Mouse (Mus musculus) left cerebral cortex, adult 6 months (tissue): ENCODE data around the gene Avpi1. TPM values are rescaled to one million over a fixed set of nuclear protein-coding genes. Genes with fewer than 3 reads are reported as not detected.

Experiments
- long read RNA-seq, 2 experiments: library from polyadenylated mRNA; unstranded; transcript quantifications; one replicate each; pipeline ENCODE4 v2.0.0; 2019 to 2020
- polyA plus RNA-seq: library from polyadenylated mRNA; unstranded; fragments of <200 nt; fragmentation: Nextera tagmentation; gene quantifications from 2 replicates; pipeline ENCODE4 v1.2.3, GENCODE M21; 2021

Gene Avpi1
- 87.6 and 90.4 TPM in 2 replicates for polyA plus RNA-seq
- long read RNA-seq, experiment 1, transcript Avpi1-201 (3 exons, 1,044 nt): major isoform, 41 of 44 reads
- long read RNA-seq, experiment 1, partial matches to known transcripts: 2 of 44 reads
- long read RNA-seq, experiment 1, other reads (novel, unspliced or antisense): 1 of 44 reads
- long read RNA-seq, experiment 2, transcript Avpi1-201 (3 exons, 1,044 nt): major isoform, 100 of 106 reads
- long read RNA-seq, experiment 2, partial matches to known transcripts: 3 of 106 reads
- long read RNA-seq, experiment 2, other reads (novel, unspliced or antisense): 3 of 106 reads

DNA sequence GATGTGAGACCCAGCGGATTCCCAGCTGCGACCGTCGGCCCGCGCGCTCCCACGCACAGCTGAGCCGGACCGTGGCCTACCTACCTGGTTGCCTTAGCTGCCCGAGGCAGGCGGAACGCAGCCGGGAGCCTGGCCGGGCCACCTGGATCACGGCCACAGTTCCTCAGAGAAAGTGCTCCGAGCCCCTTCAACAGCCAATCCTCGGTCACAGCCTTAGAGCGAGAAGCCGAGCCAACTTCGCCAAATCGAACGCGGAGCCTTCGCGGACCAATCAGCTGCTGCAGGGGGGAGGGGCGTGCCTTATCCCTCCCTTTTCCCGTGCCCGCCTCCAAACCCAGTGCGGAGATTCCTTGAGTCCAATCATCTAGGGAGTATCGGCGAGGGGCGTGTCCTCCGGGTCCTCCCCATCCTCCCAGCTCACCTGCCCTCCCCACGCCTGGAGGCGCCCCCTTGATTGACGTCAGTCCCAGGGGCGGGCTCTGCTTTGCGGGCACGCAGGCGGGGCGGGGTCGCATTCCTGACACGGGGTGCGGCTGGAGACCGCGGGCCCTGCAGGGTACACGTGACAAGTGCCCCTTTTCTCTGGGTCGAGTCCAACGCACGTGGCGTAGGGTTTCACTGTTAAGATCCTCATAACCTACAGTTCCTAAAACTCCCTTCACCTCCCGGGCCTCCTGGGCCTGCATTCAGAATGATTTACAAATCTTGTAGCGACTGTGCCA is at the start of gene Avpi1:
Gene Avpi1 (minus strand): TSS at position 273 of the 722 bp plus-strand sequence.

GRCm38 (mm10) chr19:42163764-42164163 is 34.9 kb upstream of the Avpi1 start, which contains the start of gene Zfyve27:
Gene Zfyve27, plus strand, starts transcription at chr19:42163951.

GRCm38 (mm10) chr19:42147170-42147768 is 18.4 kb upstream of the Avpi1 start, which contains the start of gene Marveld1:
Gene Marveld1, plus strand, starts transcription at chr19:42147400.

DNA sequence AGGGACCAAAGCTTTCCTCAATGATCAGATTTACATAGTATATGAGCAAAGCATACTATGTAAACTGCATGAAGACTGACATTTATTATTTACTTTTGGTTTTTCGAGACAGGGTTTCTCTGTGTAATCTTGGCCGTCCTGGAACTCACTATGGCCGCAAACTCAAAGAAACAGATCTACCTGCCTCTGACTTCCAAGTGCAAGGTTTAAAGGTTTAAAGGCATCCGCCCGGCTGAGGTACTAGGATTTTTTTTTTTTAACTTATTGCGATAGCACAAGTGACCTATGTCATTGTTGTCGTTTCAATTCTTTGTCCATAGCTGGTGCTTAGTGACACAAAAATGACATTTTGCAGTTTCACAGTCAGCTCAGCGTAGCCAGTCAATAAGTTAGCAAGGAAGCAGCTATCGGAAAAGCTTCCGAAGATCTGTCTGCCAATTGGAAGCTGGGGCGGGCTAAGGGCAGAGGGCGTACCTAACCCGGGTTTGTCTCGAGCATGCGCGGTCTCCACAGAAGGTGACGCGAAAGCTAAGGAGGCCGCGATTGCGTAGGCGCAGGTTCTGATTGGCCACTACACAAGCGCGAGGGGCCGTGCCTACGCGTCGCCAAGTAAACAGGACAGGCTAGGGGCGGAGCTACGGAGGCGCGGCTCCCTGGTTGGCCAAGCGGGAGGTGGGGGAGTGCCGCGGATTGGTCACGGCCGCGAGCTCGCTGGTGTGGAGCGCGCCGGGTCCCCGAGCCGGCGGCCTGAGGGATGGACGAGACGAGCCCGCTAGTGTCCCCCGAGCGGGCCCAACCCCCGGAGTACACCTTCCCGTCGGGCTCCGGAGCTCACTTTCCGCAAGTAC is 38.9 kb downstream of the Avpi1 start, which contains the start of gene Pi4k2a:
Gene Pi4k2a (plus strand): TSS at position 723 of the 848 bp plus-strand sequence.

GRCm38 (mm10) chr19:42086166-42086565 is 42.7 kb downstream of the Avpi1 start, which contains the start of gene Morn4:
Gene Morn4, minus strand, starts transcription at chr19:42086357.

Other genes with a start within 250 kb of the Avpi1 start
- 9.4 and 10.5 TPM in 2 replicates for gene Rrp12, start 232.9 kb downstream of the Avpi1 start, polyA plus RNA-seq
- gene Pgam1, start 217.1 kb downstream of the Avpi1 start, polyA plus RNA-seq: 796 and 831 TPM in 2 replicates
- 47.8 and 54.7 TPM in 2 replicates for gene Exosc1, start 195.6 kb downstream of the Avpi1 start, polyA plus RNA-seq
- 33.6 and 40.0 TPM in 2 replicates for gene Zdhhc16, start 195.6 kb downstream of the Avpi1 start, polyA plus RNA-seq
- gene Mms19, start 147.9 kb downstream of the Avpi1 start, polyA plus RNA-seq: 7.5 and 9.4 TPM in 2 replicates
- 4.6 and 7.3 TPM in 2 replicates for gene Ubtd1, start 147.3 kb downstream of the Avpi1 start, polyA plus RNA-seq
- 0.73 and 0.74 TPM in 2 replicates for gene Ankrd2, start 93.1 kb downstream of the Avpi1 start, polyA plus RNA-seq
- 0.40 and 0.59 TPM in 2 replicates for gene Hoga1, start 83.4 kb downstream of the Avpi1 start, polyA plus RNA-seq
- gene 4933411K16Rik, start 76.8 kb downstream of the Avpi1 start, polyA plus RNA-seq: not detected in 2 replicates
- 54.3 and 60.6 TPM in 2 replicates for gene Morn4, start 42.7 kb downstream of the Avpi1 start, polyA plus RNA-seq
- gene Pi4k2a, start 38.6 kb downstream of the Avpi1 start, polyA plus RNA-seq: 9.2 and 12.7 TPM in 2 replicates
- gene Marveld1, start 18.3 kb upstream of the Avpi1 start, polyA plus RNA-seq: 0.91 and 1.5 TPM in 2 replicates
- gene Zfyve27, start 34.9 kb upstream of the Avpi1 start, polyA plus RNA-seq: 13.5 and 20.6 TPM in 2 replicates
- gene Sfrp5, start 73.2 kb upstream of the Avpi1 start, polyA plus RNA-seq: 0.63 and 0.94 TPM in 2 replicates
- 179 and 197 TPM in 2 replicates for gene Golga7b, start 118.5 kb upstream of the Avpi1 start, polyA plus RNA-seq